Mouse (Mus musculus) neural tube, embryonic 12.5 days (tissue): ENCODE measurements around the gene Fgfrl1. TPM values are rescaled to one million over a fixed set of nuclear protein-coding genes. Genes with fewer than 3 reads are reported as not detected.
A peak's percentile ranks its signal among the peaks of the same experiment; 100 is the strongest.

ENCODE experiments used
- ATAC-seq: fragments of 200-750 bp; cut with Nextera tagmentation; 2 replicates; pipeline ENCODE4 v1.8.0; 2017; ENCODE audit warnings: low read depth, mild to moderate bottlenecking, moderate TSS enrichment, moderate library complexity; ENCODE audit not compliant: low FRiP score
- H3K27ac ChIP-seq: fragments of 300-500 bp; sonication (generic); 2 replicates; pipeline ENCODE4 v1.5.1; 2016
- H3K27me3 ChIP-seq: fragments of 300-500 bp; sonication (generic); replicated peaks from 2 replicates; pipeline ENCODE4 v1.6.1; 2016; ENCODE audit warnings: mild to moderate bottlenecking
- H3K36me3 ChIP-seq: fragments of 300-500 bp; sonication (generic); 2 replicates; pipeline ENCODE4 v1.6.1; 2016; ENCODE audit warnings: mild to moderate bottlenecking
- H3K4me1 ChIP-seq: fragments of 300-500 bp; sonication (generic); 2 replicates; pipeline ENCODE4 v1.6.1; 2016
- H3K4me2 ChIP-seq: fragments of 300-500 bp; sonication (generic); replicated peaks from 2 replicates; pipeline ENCODE4 v1.6.1; 2016; ENCODE audit warnings: mild to moderate bottlenecking
- H3K4me3 ChIP-seq: fragments of 300-500 bp; sonication (generic); 2 replicates; pipeline ENCODE4 v1.5.1; 2016
- H3K9ac ChIP-seq: fragments of 300-500 bp; sonication (generic); 2 replicates; pipeline ENCODE4 v1.6.1; 2016; ENCODE audit warnings: mild to moderate bottlenecking
- H3K9me3 ChIP-seq: fragments of 300-500 bp; sonication (generic); 2 replicates; pipeline ENCODE4 v1.6.1; 2016; ENCODE audit warnings: mild to moderate bottlenecking
- WGBS: fragments of 180-500 bp; shearing (Covaris S2); methylation state at CpG from one replicate; pipeline ENCODE4 v1.1.7; 2016; 5-methylcytosine and 5-hydroxymethylcytosine counted together
- polyA plus RNA-seq: library from polyadenylated mRNA; unstranded; fragments of >200 nt; fragmentation: Nextera tagmentation; extraction: Ambion mirVana; gene quantifications from 2 replicates; pipeline ENCODE4 v1.2.1, GENCODE M21; 2016

The Fgfrl1 gene
- polyA plus RNA-seq, 1 experiment from 2014 or later, result 19.1 TPM

DNA sequence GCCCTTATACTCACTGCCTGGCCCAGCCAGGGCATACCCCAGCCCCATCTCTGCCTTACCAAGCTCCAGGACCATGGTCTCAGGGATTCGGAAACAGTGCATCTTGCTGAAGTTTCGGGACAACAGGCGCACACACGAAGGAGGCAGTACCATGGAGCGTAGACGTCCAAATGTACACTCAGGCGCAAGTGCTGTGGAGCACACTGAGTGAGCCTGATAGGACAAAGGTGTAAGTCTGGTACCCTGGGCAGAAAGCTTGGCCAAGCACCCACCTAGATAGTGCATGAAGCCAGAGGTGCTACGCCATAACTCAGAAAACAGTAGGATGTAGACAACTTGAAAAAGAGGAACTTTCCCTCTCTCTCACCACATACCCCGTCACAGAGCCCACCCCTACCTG lies 36.8 kb upstream of the Fgfrl1 start:
- H3K4me3 ChIP-seq, result no peak overlapping the region
- WGBS, result 94% methylated on average over 9 of the region's 9 CpGs
- peaks cover 19% of the 10 kb centered on the region for H3K4me1 ChIP-seq
- no peaks in the 10 kb centered on the region for H3K9me3 ChIP-seq
- H3K27ac ChIP-seq, result no peak overlapping the region
- ATAC-seq, result no peak
- no peaks in the 10 kb centered on the region for H3K27me3 ChIP-seq
- H3K36me3 ChIP-seq, result peaks cover 56% of the 10 kb centered on the region
- H3K4me2 ChIP-seq, result no peak overlapping the region
- H3K9ac ChIP-seq, result no peak overlapping the region

DNA sequence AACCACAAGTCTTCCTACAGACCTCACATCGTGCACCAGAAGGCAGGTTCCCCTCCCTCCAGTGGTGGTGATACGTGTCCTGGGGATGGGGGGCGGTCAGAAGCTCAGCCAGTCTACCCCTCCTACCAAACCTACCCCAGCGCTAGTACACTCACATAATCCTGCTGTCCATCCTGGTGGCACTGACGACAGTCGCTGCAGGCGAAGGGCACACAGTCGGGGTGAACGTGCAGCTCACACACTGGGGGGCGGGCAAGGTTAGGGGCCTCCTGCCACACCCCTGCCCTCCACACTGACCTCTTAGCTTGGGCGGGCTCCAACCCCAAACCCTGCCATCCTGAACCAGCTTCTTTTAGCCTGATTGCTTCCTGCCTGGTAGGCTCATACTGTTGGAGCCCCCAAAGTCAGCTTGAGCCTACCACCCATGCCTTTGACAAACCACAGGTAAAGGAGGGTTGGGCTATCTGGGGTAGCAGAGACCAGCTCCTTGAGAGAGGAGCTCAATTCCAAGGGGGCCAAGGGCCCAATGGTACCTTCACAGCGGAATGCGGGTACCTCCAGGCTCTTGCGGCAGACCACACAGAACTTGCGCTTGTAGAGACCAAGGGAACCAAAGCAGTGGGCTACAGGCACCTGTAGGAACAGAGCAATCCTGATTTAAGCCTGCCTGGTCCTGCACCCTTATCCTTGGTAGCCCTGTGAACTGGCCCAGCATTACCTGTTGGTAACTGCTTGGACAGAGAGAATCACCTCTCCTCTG lies 36.1 kb upstream of the Fgfrl1 start:
- H3K9me3 ChIP-seq, result no peaks in the 10 kb centered on the region
- H3K4me3 ChIP-seq, result no peak overlapping the region
- H3K9ac ChIP-seq, result no peak overlapping the region
- peaks cover 19% of the 10 kb centered on the region for H3K4me1 ChIP-seq
- WGBS, result 95% methylated on average over 15 of the region's 15 CpGs
- H3K27ac ChIP-seq, result no peak overlapping the region
- H3K4me2 ChIP-seq, result no peak overlapping the region
- H3K36me3 ChIP-seq, result peaks cover 53% of the 10 kb centered on the region
- ATAC-seq, result no peak
- no peaks in the 10 kb centered on the region for H3K27me3 ChIP-seq

DNA sequence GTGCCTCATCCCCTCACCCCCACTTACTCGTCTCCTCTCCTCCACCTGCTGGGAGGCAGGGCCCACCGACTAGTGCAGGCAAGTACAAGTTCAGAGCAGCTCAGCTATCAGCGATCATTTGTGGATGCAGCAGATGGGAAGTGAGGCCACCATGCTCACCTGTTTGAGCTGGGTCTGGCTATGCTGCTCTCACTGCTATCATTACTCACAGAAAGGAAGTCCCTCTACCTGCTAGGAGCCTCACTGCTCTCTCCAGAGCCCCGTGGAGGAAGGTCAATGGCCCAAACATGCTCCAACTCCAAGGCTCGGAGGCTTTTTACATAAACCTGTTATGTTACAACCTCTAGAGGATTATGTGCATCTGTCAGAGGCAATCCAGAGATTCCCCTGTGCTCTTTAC lies 34.8 kb upstream of the Fgfrl1 start:
- Histone ChIP-seq H3K27ac (no peak overlapping the region), H3K4me1 (peaks cover 19% of the 10 kb centered on the region), H3K9ac (no peak overlapping the region), H3K36me3 (peaks cover 51% of the 10 kb centered on the region), H3K27me3 (no peaks in the 10 kb centered on the region), H3K4me2 (no peak overlapping the region), H3K9me3 (no peaks in the 10 kb centered on the region), H3K4me3 (no peak overlapping the region)
- no peak for ATAC-seq
- WGBS, result 82% methylated on average over 5 of the region's 5 CpGs

DNA sequence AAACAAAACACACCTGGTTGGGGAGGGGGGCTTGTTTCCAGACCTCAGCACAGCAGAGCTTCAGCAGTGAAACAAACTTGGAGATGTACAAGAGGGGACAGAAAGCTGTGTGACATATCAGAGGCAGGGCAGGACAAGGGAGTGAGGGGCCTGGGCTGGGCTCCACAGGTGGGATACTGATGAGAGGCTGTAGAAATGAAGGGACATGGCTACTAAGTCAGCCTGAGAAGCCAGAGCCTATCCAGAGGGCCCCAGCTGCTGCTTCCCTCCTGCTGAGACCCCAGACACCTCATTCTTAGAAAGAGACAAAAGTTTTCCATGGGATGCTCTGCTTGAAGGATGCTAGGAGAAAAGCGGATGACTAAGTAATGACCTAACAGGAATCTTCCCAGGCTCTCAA lies 33.6 kb upstream of the Fgfrl1 start:
- H3K36me3 ChIP-seq, result peaks cover 39% of the 10 kb centered on the region
- no peaks in the 10 kb centered on the region for H3K27me3 ChIP-seq
- no peak for ATAC-seq
- H3K4me1 ChIP-seq, result peaks cover 19% of the 10 kb centered on the region
- 79% methylated on average over 1 of the region's 1 CpGs for WGBS
- H3K9me3 ChIP-seq, result no peaks in the 10 kb centered on the region
- H3K4me2 ChIP-seq, result no peak overlapping the region
- no peak overlapping the region for H3K4me3 ChIP-seq
- H3K9ac ChIP-seq, result no peak overlapping the region
- H3K27ac ChIP-seq, result no peak overlapping the region

DNA sequence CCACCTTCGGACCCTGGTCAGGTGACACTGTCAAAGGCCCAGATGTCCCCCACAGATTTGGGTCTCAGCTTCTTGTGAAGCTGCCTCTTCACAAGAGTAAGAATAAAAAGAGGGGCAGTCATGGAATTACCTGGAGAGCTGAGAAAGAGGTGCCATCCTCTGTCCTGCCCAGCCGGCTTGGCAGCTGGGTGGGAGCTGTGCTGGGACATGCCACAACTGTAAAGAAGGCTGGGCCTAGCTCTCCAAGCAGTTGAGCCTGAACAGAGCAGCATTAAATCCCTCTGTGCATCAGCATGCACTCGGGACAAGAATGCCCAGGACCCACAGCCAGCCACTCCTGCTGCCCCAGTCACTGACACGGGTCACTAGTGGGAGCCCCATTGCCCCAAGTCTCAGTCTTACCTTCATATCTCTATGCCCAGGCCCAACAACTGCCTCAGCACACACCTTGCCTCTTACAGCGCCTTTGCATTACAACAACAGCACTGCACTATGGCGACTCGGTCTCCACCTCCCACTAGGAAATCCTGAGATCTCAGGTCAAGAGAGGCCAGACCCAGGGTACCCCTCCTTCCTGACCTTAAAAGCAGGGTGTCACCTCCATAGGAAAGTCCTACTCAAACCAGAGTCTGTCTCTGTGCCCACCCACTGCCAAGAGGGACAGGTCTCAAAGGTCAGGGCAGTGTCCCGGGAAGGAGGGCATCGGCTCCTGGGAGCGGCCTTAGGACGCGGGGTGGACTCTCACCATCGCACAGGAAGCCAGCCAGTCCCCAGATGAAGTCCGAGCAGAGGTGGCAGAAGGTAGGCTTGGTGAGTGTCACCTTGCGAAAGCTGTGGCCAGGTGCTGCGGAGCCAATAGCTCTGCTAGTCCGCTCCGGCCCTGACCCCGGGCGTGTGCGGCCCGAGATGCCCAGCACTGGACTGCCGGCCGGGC lies 32.2 kb upstream of the Fgfrl1 start, which contains the start of gene Idua:
Gene Idua, plus strand, starts transcription at position 634 of the 934 bp plus-strand sequence.
- H3K27ac ChIP-seq, result no peak within 1 kb of the TSS
- peak; percentile 56 for ATAC-seq
- H3K4me2 ChIP-seq, result peak within 1 kb of the TSS; percentile 81
- H3K27me3 ChIP-seq, result no peaks in the 10 kb centered on the region
- peaks cover 19% of the 10 kb centered on the region for H3K4me1 ChIP-seq
- H3K4me3 ChIP-seq, result peak within 1 kb of the TSS; percentile 84
- H3K9me3 ChIP-seq, result no peaks in the 10 kb centered on the region
- H3K36me3 ChIP-seq, result peaks cover 27% of the 10 kb centered on the region
- H3K9ac ChIP-seq, result peak within 1 kb of the TSS; percentile 82
- WGBS, result 12% methylated on average over 24 of the region's 24 CpGs

DNA sequence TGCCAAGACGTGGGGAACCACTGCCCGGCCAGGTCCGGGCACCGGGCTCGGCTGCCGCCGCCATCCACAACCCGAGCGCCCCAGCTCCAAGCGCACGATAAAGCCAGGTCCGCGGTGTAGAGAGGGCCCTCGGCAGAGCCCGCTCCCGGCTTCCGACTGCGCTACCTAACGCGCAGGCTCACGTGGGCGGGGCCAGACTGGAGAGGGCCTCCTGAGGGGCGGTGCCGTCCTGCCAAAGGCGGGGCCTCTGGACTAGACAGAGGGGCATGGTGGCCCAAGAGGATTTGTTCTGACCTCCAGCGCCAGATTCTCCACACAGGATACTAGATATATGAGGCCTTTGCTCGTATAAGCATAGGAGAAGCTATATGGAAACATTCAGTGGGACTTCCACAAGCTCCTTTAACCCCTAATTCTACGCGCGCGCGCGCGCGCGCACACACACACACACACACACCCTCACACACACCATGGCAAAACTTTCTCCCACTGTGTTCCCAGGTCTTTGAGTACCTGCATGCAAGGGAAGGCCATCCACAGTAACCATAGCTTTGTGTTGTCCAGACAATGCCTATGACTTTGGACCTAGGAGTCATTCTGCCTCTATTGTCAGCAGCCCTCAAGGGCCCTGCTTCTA lies 31.4 kb upstream of the Fgfrl1 start:
- Histone ChIP-seq H3K9ac (peak overlapping the region; percentile 82), H3K4me1 (peaks cover 19% of the 10 kb centered on the region), H3K27ac (no peak overlapping the region), H3K9me3 (no peaks in the 10 kb centered on the region), H3K27me3 (no peaks in the 10 kb centered on the region), H3K4me2 (peak overlapping the region; percentile 81), H3K36me3 (peaks cover 19% of the 10 kb centered on the region), H3K4me3 (peak overlapping the region; percentile 84)
- WGBS, result 12% methylated on average over 36 of the region's 36 CpGs
- ATAC-seq, result peak; percentile 98

DNA sequence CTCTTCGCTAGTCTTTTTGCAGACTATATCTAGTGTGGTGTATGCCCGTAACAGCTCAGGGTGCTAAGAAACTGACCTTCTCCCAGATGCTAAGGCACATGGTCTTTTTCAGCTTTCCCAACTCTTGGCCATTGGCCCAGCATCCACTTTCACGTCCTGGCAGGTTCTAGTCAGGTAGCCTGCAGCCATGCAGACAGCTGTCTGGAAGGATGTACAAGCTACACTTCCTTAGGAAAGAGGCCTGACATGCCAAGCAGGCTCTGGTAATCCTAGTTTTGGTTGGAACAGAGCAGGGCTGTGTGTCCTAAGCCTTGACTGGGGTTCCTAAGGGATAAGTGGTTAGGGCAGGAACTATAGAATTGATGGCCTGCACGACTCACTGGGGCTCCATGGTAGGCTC lies 29.4 kb upstream of the Fgfrl1 start:
- WGBS, result 91% methylated on average over 4 of the region's 4 CpGs

DNA sequence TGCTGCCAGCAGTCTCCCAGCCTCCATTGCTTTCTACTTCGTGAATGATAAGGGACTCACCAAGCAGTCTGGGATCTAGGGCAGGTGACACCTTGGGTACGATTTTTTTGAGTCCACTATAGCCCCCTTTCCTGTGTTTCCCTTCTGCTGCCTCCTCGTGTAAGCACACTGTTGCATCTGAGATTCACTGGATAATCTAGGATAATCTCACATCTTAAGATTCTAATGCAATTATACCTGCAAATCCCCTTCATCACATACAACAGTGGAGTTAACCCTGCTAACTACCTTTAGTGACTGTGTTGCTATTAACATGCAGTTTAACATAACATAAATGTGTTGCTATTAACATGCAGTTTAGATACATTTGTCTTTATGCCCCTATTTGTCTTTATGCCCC lies 27.1 kb upstream of the Fgfrl1 start:
- 46% methylated on average over 3 of the region's 3 CpGs for WGBS
- Histone ChIP-seq H3K4me2 (no peak overlapping the region), H3K4me1 (peaks cover 16% of the 10 kb centered on the region), H3K4me3 (no peak overlapping the region), H3K36me3 (no peaks in the 10 kb centered on the region), H3K9me3 (no peaks in the 10 kb centered on the region), H3K9ac (no peak overlapping the region), H3K27me3 (no peaks in the 10 kb centered on the region), H3K27ac (no peak overlapping the region)
- no peak for ATAC-seq

More for the DNA sequence above, 29.4 kb upstream of the Fgfrl1 start:
- peaks cover 1% of the 10 kb centered on the region for H3K36me3 ChIP-seq
- no peak overlapping the region for H3K4me2 ChIP-seq
- peaks cover 19% of the 10 kb centered on the region for H3K4me1 ChIP-seq
- H3K27ac ChIP-seq, result no peak overlapping the region
- no peak overlapping the region for H3K9ac ChIP-seq
- no peak overlapping the region for H3K4me3 ChIP-seq
- no peaks in the 10 kb centered on the region for H3K27me3 ChIP-seq
- ATAC-seq, result no peak
- H3K9me3 ChIP-seq, result no peaks in the 10 kb centered on the region

DNA sequence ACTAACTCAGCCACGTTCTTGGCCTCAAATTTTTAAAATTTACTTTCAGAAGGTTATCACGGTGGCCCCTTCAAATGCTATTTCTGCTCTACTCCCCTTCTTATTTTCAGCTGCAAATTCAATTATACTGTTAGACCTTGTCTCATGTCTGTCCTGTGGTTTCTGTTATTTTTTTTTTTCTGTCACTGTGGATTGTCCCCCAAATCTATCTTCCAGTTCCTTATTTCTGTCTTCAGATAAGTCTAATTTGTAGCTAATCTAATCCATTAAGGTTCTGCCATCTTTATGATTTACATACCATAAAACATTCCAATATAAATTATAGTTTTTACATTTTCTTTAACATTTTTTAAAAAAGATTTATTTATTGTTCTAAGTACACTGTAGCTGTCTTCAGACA lies 24.8 kb upstream of the Fgfrl1 start:
- Histone ChIP-seq H3K27me3 (no peaks in the 10 kb centered on the region), H3K4me3 (no peak overlapping the region), H3K36me3 (peaks cover 8% of the 10 kb centered on the region), H3K27ac (no peak overlapping the region), H3K9me3 (no peaks in the 10 kb centered on the region), H3K4me1 (peaks cover 15% of the 10 kb centered on the region), H3K4me2 (no peak overlapping the region), H3K9ac (no peak overlapping the region)
- ATAC-seq, result no peak
- 73% methylated on average over 2 of the region's 2 CpGs for WGBS

DNA sequence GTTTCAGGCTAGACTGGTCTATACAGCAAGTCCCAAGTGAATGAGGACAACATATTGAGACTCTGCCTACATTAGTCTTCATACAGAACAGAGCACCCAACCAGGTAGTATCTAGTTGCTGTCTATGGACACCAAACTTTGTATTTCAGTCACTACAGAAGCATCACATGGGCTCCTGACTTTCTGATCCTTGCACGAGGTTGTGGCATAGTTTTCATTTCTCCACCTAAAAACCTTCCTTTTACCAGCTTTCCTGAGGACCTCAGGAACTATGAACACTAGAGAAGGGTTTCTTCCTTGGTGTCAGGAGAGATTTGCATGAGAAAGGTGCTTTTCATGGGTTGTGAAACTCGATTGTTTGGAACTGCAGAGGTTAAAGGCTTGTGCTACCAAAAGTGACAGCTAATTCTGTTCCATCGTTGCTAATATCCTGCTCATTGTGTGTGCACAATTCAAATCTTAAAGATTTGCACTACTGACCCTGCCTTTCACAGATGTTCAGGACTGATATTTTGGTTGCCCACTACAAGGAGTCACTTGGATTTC lies 23.7 kb upstream of the Fgfrl1 start:
- Histone ChIP-seq H3K36me3 (peaks cover 11% of the 10 kb centered on the region), H3K9me3 (no peaks in the 10 kb centered on the region), H3K4me2 (peak overlapping the region; percentile 74), H3K27ac (no peak overlapping the region), H3K27me3 (no peaks in the 10 kb centered on the region), H3K4me3 (peak overlapping the region; percentile 50), H3K4me1 (peaks cover 15% of the 10 kb centered on the region), H3K9ac (peak overlapping the region; percentile 67; the same call in 1 of the 2 replicates)
- 0 out of 2 replicates have a peak, but pooled peaks have one; percentile 5 for ATAC-seq
- WGBS, result 17% methylated on average over 3 of the region's 3 CpGs

DNA sequence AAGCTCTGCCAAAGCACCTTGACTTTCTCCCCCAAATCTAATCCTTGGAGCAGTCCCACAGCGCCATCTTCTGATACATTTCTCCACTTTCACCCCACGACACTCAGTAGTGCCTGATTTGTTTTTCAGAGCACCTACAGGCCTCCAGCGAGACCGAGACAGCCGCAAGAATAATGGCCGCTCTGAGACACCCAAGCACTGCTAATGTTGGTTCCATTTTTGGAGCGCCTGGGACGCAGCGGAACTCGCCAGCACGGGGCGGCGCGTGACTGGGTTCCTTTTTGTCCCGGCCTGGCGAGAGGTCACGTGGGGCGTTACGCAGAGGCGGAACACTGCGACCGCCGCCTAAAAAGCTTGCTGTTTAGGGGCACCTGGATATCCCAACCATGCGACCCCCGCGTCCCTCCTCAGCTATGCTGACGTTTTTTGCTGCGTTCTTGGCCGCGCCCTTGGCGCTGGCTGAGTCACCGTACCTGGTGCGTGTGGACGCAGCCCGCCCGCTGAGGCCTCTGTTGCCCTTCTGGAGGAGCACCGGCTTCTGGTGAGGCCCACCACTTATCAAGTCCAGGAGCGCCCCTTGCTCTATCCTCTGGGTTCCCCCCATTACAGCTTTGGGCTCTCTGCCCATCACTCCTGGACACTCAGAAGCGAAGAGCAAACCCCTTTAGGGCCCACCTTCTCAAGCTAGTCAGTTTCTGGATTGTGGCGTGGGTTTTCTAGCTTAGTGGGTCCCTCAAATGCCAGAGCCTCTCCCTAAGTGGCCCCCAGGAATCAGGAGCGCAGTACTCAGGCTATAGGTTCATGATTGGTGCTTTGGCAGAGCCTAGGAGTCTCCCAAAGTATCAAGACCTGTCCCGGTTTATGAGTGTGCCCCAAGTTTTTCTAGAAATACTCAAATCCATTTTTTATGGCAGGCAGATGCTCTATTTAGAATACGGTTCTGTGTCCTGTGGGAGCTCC lies 22.9 kb upstream of the Fgfrl1 start, which contains the start of gene Dgkq:
Gene Dgkq, minus strand, starts transcription at position 696 of the 960 bp plus-strand sequence.
- Histone ChIP-seq H3K27me3 (no peaks in the 10 kb centered on the region), H3K27ac (peak within 1 kb of the TSS; percentile 57), H3K36me3 (peaks cover 11% of the 10 kb centered on the region), H3K4me3 (peak within 1 kb of the TSS; percentile 50), H3K9ac (peak within 1 kb of the TSS; percentile 67), H3K9me3 (no peaks in the 10 kb centered on the region), H3K4me1 (peaks cover 15% of the 10 kb centered on the region), H3K4me2 (peak within 1 kb of the TSS; percentile 74)
- peak; percentile 88 for ATAC-seq
- WGBS, result 7% methylated on average over 43 of the region's 43 CpGs
